36 mouse cellular contexts compared by ENCODE assay signal in genomic region chr11:67721485-67721884, GRCm38 (mm10). TPM values are rescaled to one million over a fixed set of nuclear protein-coding genes. Genes with fewer than 3 reads are reported as not detected.
A peak's percentile ranks its signal among the peaks of the same experiment; 100 is the strongest.
DNase-seq lines count a peak whose midpoint lies in the region.
"Had no signal": no experiment of that assay in that cellular context is flagged by ENCODE, and none has a peak within 500 bp of the region (broad histone marks: within the 10 kb centered on the region; RNA-seq: fewer than 3 reads in every experiment).

No protein-coding gene starts in this region.

- peak; percentile 7 to 11 for DNase-seq in heart, adult 18-20 months
- DNase-seq in heart, postnatal 4 days: no peak
- DNase-seq in layer of hippocampus, adult 9-11 months: peak; percentile 17
- no peak for DNase-seq in layer of hippocampus, postnatal 25 days (ENCODE audit: extremely low spot score in 1 of 2, low spot score in 1 of 2)
- peak; percentile 54 for DNase-seq in large intestine, adult 2 months (ENCODE audit: low read depth, low spot score)
- DNase-seq in telencephalon, adult 2 months (ENCODE audit: low read depth, low spot score): peak; percentile 31
- no peak for DNase-seq in retina, embryonic 14.5 days (ENCODE audit: low spot score)
- DNase-seq: cerebellum, adult 11-12 months; cerebellum, adult 9-11 months; embryo, embryonic 11 days; gastrocnemius, postnatal 25 days; kidney, adult 8-10 months; kidney, postnatal 4 days; lung, postnatal 36 days; thymus, adult 18-20 months; thymus, postnatal 4 days had no signal

- WGBS in large intestine, adult 2 months: 29% methylated on average over 5 of the region's 5 CpGs

RNA-seq across cellular contexts. Expression of gene Rcvrn, which starts 26.4 kb away (rescaled TPM):
- total RNA-seq in heart, adult 18-20 months (2021): not detected
- total RNA-seq in heart, postnatal 4 days (2021): under 1 TPM in 1 of 2 experiments, not detected in 1; 0.26 TPM
- 1 to 10 TPM in 1 of 2 experiments, under 1 TPM in 1; 0.52 to 2.0 TPM for total RNA-seq in layer of hippocampus, postnatal 25 days (2021)
- not detected in 2 replicates for polyA plus RNA-seq in large intestine, adult 2 months (2012; rRNA removed)
- total RNA-seq: G1E; heart, postnatal 36 days; megakaryocyte, adult 5-6 weeks; midbrain, postnatal 0 days had no signal
- polyA plus RNA-seq: C2C12; embryonic facial prominence, embryonic 12.5 days; forebrain, embryonic 14.5 days; G1E; hindbrain, embryonic 13.5 days; intestine, embryonic 16.5 days; kidney, postnatal 0 days; limb, embryonic 13.5 days; liver, embryonic 11.5 days; liver, embryonic 16.5 days; lung, embryonic 16.5 days; midbrain, embryonic 12.5 days; midbrain, postnatal 0 days; myocyte; neural tube, embryonic 12.5 days; stomach, embryonic 14.5 days had no signal

RNA-seq across cellular contexts. Expression of gene Glp2r, which starts 49.5 kb away (rescaled TPM):
- total RNA-seq in heart, adult 18-20 months (2021): not detected
- total RNA-seq in heart, postnatal 4 days (2021): not detected
- 1 to 10 TPM; 3.0 to 3.7 TPM for total RNA-seq in layer of hippocampus, postnatal 25 days (2021)
- 1.3 and 3.0 TPM in 2 replicates for polyA plus RNA-seq in large intestine, adult 2 months (2012; rRNA removed)
- total RNA-seq: heart, postnatal 36 days had no signal
- polyA plus RNA-seq: C2C12; G1E; hindbrain, embryonic 13.5 days; kidney, postnatal 0 days; midbrain, embryonic 12.5 days; myocyte; neural tube, embryonic 12.5 days had no signal

RNA-seq across cellular contexts. Expression of gene Gsg1l2, which starts 52.9 kb away (rescaled TPM):
- not detected for total RNA-seq in heart, adult 18-20 months (2021)
- not detected for total RNA-seq in heart, postnatal 4 days (2021)
- not detected for total RNA-seq in layer of hippocampus, postnatal 25 days (2021)
- polyA plus RNA-seq in large intestine, adult 2 months (2012; rRNA removed): 0.19 and 0.20 TPM in 2 replicates
- total RNA-seq: G1E; gastrocnemius, postnatal 25 days; heart, postnatal 36 days; left cerebral cortex, adult 8-10 months; left cerebral cortex, postnatal 36 days; megakaryocyte, adult 5-6 weeks; midbrain, postnatal 0 days had no signal
- polyA plus RNA-seq: C2C12; embryonic facial prominence, embryonic 12.5 days; forebrain, embryonic 14.5 days; G1E; hindbrain, embryonic 13.5 days; kidney, postnatal 0 days; limb, embryonic 13.5 days; liver, embryonic 11.5 days; liver, embryonic 16.5 days; lung, embryonic 16.5 days; midbrain, embryonic 12.5 days; midbrain, postnatal 0 days; myocyte; neural tube, embryonic 12.5 days; stomach, embryonic 14.5 days had no signal

Comparison
In these comparisons a context has a peak if more than half of its experiments do, and no peak if none do; other contexts are left out.
1. DNase-seq: peak in heart, adult 18-20 months (2 of 2), layer of hippocampus, adult 9-11 months (single experiment), large intestine, adult 2 months (single experiment) and telencephalon, adult 2 months (single experiment); none in heart, postnatal 4 days (single experiment), layer of hippocampus, postnatal 25 days (0 of 2) and retina, embryonic 14.5 days (single experiment).